Mouse (Mus musculus): Measurements from ENCODE around the gene Plch1.

DNA sequence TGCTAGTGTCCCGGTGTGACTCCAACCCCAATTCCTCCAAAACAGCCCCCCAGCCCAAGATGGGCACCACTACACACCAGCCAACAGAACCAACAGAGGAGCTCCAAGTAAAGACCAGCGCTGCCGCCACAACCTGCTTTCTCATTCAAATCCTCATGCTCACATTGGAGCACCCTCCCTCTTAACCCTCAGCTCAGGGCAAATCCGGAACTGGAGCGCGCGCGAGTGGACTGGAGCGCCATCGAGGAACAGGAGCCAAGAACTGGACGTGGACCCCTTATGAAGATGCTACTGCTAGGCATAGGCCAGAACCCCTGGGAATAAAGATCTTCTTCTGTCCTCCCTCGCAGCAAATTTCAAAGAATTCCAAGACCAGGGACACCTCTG is at the start of gene Plch1:
- TF ChIP-seq CTCF (IDR thresholded peaks at IDR 0.05; ENCODE audit: insufficient read depth, low read depth, low read length), result no peak
- TF ChIP-seq POLR2A (IDR thresholded peaks at IDR 0.05; ENCODE audit: insufficient read depth, low read depth, low read length), result no peak

Measured in olfactory bulb, adult 2 months (tissue).